Mouse (Mus musculus) embryonic facial prominence, embryonic 14.5 days (tissue): Measurements from ENCODE around the gene Irf2. TPM values are rescaled to one million over a fixed set of nuclear protein-coding genes. Genes with fewer than 3 reads are reported as not detected.
A peak's percentile ranks its signal among the peaks of the same experiment; 100 is the strongest.

Experiments
- ATAC-seq: fragments of 200-750 bp; cut with Nextera tagmentation; 2 replicates; pipeline ENCODE4 v1.8.0; 2017; ENCODE audit warnings: low read depth, moderate number of reproducible peaks, moderate TSS enrichment
- DNase-seq: peaks from one replicate; pipeline ENCODE4 v3.0.0-alpha.2; 2015; ENCODE audit warnings: low spot score
- H3K27ac ChIP-seq: fragments of 300-500 bp; sonication (generic); replicated peaks from 2 replicates; pipeline ENCODE4 v1.5.1; 2014; ENCODE audit warnings: low read depth, mild to moderate bottlenecking, low read length, moderate library complexity
- H3K27me3 ChIP-seq: fragments of 300-500 bp; sonication (generic); replicated peaks from 2 replicates; pipeline ENCODE4 v1.6.1; 2014; ENCODE audit warnings: low read length; ENCODE audit not compliant: control insufficient read depth, insufficient read depth
- H3K36me3 ChIP-seq: fragments of 300-500 bp; sonication (generic); 2 replicates; pipeline ENCODE4 v1.6.1; 2014; ENCODE audit warnings: low read length, mixed read lengths; ENCODE audit not compliant: control insufficient read depth, insufficient read depth
- H3K4me1 ChIP-seq: fragments of 300-500 bp; sonication (generic); 2 replicates; pipeline ENCODE4 v1.6.1; 2014; ENCODE audit warnings: antibody characterized with exemption, low read length; ENCODE audit not compliant: control insufficient read depth, insufficient read depth
- H3K4me2 ChIP-seq: fragments of 300-500 bp; sonication (generic); 2 replicates; pipeline ENCODE4 v1.6.1; 2014; ENCODE audit warnings: low read depth, mild to moderate bottlenecking, low read length, moderate library complexity, mixed read lengths
- H3K4me3 ChIP-seq: fragments of 300-500 bp; sonication (generic); 2 replicates; pipeline ENCODE4 v1.5.1; 2014; ENCODE audit warnings: low read depth, mild to moderate bottlenecking, low read length
- H3K9ac ChIP-seq: fragments of 300-500 bp; sonication (generic); 2 replicates; pipeline ENCODE4 v1.6.1; 2014; ENCODE audit warnings: low read depth, mild to moderate bottlenecking, low read length, moderate library complexity, mixed read lengths
- H3K9me3 ChIP-seq: fragments of 300-500 bp; sonication (generic); 2 replicates; pipeline ENCODE4 v1.6.1; 2016; ENCODE audit warnings: low read length; ENCODE audit not compliant: control insufficient read depth
- WGBS: fragments of 180-500 bp; shearing (Covaris S2); extraction: QIAGEN DNeasy Blood & Tissue Kit; methylation state at CpG from one replicate; pipeline ENCODE4 v1.1.7; 2014; 5-methylcytosine and 5-hydroxymethylcytosine counted together
- polyA plus RNA-seq: library from polyadenylated mRNA; unstranded; fragments of >200 nt; fragmentation: Nextera tagmentation; extraction: Ambion mirVana; gene quantifications from 2 replicates; pipeline ENCODE4 v1.2.1, GENCODE M21; 2014

Irf2 gene
- polyA plus RNA-seq, 1 experiment from 2014 or later: 15.3 TPM

- 85% methylated on average over 4 of the region's 4 CpGs for WGBS
- ATAC-seq (no peak), DNase-seq (no peak)
- H3K36me3 ChIP-seq: no peaks in the 10 kb centered on the region
- H3K9me3 ChIP-seq: 0 out of 2 replicates have a peak, but pooled peaks cover 3% of the 10 kb centered on the region
- no peaks in the 10 kb centered on the region for H3K27me3 ChIP-seq
- no peak overlapping the region for H3K9ac ChIP-seq
- no peak overlapping the region for H3K4me3 ChIP-seq
- H3K4me2 ChIP-seq: no peak overlapping the region
- H3K27ac ChIP-seq: no peak overlapping the region
- H3K4me1 ChIP-seq: peaks cover 18% of the 10 kb centered on the region
Observed at GRCm38 (mm10) chr8:46890241-46890640, 150.7 kb downstream of the Irf2 start.

GRCm38 (mm10) chr8:46892511-46893273 lies 153.2 kb downstream of the Irf2 start:
- WGBS: 41% methylated on average over 22 of the region's 22 CpGs
- H3K4me1 ChIP-seq: peaks cover 15% of the 10 kb centered on the region
- peak overlapping the region; percentile 72 for H3K27ac ChIP-seq
- H3K4me3 ChIP-seq: no peak overlapping the region
- peak; percentile 84 for ATAC-seq
- H3K4me2 ChIP-seq: peak overlapping the region; percentile 41
- H3K36me3 ChIP-seq: no peaks in the 10 kb centered on the region
- H3K9ac ChIP-seq: no peak overlapping the region
- H3K9me3 ChIP-seq: no peaks in the 10 kb centered on the region
- DNase-seq: peak; percentile 91
- H3K27me3 ChIP-seq: no peaks in the 10 kb centered on the region

GRCm38 (mm10) chr8:46894385-46894784 lies 154.9 kb downstream of the Irf2 start:
- H3K27ac ChIP-seq: no peak overlapping the region
- H3K4me1 ChIP-seq: peaks cover 11% of the 10 kb centered on the region
- ATAC-seq: no peak
- WGBS: 94% methylated on average over 2 of the region's 2 CpGs
- no peak overlapping the region for H3K4me3 ChIP-seq
- no peak for DNase-seq
- H3K27me3 ChIP-seq: no peaks in the 10 kb centered on the region
- H3K9me3 ChIP-seq: no peaks in the 10 kb centered on the region
- H3K4me2 ChIP-seq: no peak overlapping the region
- no peak overlapping the region for H3K9ac ChIP-seq
- H3K36me3 ChIP-seq: no peaks in the 10 kb centered on the region

GRCm38 (mm10) chr8:46896005-46896404 lies 156.5 kb downstream of the Irf2 start:
- Histone ChIP-seq H3K27ac (no peak overlapping the region), H3K9ac (no peak overlapping the region), H3K4me3 (no peak overlapping the region), H3K9me3 (no peaks in the 10 kb centered on the region), H3K4me1 (peaks cover 11% of the 10 kb centered on the region), H3K36me3 (no peaks in the 10 kb centered on the region), H3K4me2 (no peak overlapping the region), H3K27me3 (no peaks in the 10 kb centered on the region)
- DNase-seq: no peak
- no peak for ATAC-seq
- WGBS: 77% methylated on average over 5 of the region's 5 CpGs

GRCm38 (mm10) chr8:46896704-46897103 lies 157.2 kb downstream of the Irf2 start:
- Histone ChIP-seq H3K4me3 (no peak overlapping the region), H3K27me3 (no peaks in the 10 kb centered on the region), H3K9ac (no peak overlapping the region), H3K9me3 (no peaks in the 10 kb centered on the region), H3K36me3 (no peaks in the 10 kb centered on the region), H3K27ac (no peak overlapping the region), H3K4me2 (no peak overlapping the region), H3K4me1 (peaks cover 11% of the 10 kb centered on the region)
- DNase-seq (no peak), ATAC-seq (no peak)
- 88% methylated on average over 3 of the region's 3 CpGs for WGBS

Other genes with a start within 250 kb of the Irf2 start
- gene Cenpu, start 187.7 kb upstream of the Irf2 start, polyA plus RNA-seq: 12.4 and 16.8 TPM in 2 replicates
- gene Primpol, start 122.5 kb upstream of the Irf2 start, polyA plus RNA-seq: 10.0 and 16.5 TPM in 2 replicates
- gene Casp3, start 122.4 kb upstream of the Irf2 start, polyA plus RNA-seq: 79.2 and 86.3 TPM in 2 replicates
- gene Enpp6, start 247.2 kb downstream of the Irf2 start, polyA plus RNA-seq: 2.5 and 3.1 TPM in 2 replicates